Mouse (Mus musculus): ENCODE data around the gene Sftpd. TPM values are rescaled to one million over a fixed set of nuclear protein-coding genes. Genes with fewer than 3 reads are reported as not detected.

Gene Sftpd
- total and polyA plus RNA-seq, 2 experiments from 2014 or later: not detected

DNA sequence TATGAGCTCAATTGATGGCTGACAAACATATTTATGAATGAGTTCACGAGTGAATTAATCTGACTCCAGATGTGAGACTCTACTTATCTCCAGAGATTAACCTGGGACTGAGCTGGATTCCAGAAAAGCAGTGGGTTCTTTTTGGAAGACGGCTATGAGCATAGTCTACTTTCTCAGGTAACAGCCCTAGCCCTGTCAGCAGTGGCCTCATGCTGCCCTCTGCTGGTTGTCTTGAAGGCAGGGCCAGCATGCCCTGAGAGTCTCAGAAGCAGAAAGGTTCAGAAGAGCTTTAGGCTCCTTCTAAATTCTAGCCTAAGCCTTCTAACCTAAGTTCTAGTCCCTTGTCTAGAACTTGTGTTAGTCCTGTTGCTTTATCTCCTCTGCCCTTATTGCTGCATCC, 22.3 kb downstream of the Sftpd start:
- DNase-seq (peak; percentile 3), ATAC-seq (no peak)
- no peaks in the 10 kb centered on the region for H3K9me3 ChIP-seq (ENCODE audit: low read length)
- no peak overlapping the region for H3K9ac ChIP-seq
- H3K27ac ChIP-seq (ENCODE audit: low read depth, low read length): no peak overlapping the region
- H3K4me3 ChIP-seq (ENCODE audit: low read depth, low read length): no peak overlapping the region
- WGBS: 24% methylated on average over 2 of the region's 2 CpGs
- no peaks in the 10 kb centered on the region for H3K36me3 ChIP-seq (ENCODE audit: insufficient read depth)
- H3K27me3 ChIP-seq (ENCODE audit: insufficient read depth, low read length): no peaks in the 10 kb centered on the region
- no peaks in the 10 kb centered on the region for H3K4me1 ChIP-seq (ENCODE audit: insufficient read depth)
- TF ChIP-seq CTCF (IDR thresholded peaks at IDR 0.05; ENCODE audit: low read depth): peak; percentile 55
- H3K4me2 ChIP-seq (ENCODE audit: low read depth): no peak overlapping the region

DNA sequence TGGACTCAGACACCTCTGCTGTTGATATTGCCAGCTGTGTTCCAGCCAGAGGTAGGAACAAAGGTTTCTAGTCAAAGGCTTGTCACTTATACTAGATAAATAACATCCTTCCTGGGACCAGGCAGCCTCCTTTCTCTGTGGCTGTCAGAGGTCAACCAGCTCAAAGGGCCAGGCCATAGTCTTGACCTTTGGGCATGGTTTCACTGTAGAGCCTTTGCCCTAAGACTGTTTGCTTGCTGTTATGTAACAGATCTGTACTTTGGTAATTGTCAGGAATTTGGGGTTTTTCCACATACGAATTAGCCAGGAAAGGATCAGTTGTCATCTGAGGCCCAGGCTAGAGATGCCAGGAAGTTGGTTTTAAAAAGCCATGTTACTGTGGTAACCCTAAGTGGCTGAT, 24.2 kb downstream of the Sftpd start:
- H3K9ac ChIP-seq: no peak overlapping the region
- DNase-seq (no peak), ATAC-seq (no peak)
- 64% methylated on average over 1 of the region's 1 CpGs for WGBS
- H3K4me2 ChIP-seq (ENCODE audit: low read depth): no peak overlapping the region
- no peak overlapping the region for H3K27ac ChIP-seq (ENCODE audit: low read depth, low read length)
- no peaks in the 10 kb centered on the region for H3K36me3 ChIP-seq (ENCODE audit: insufficient read depth)
- no peaks in the 10 kb centered on the region for H3K9me3 ChIP-seq (ENCODE audit: low read length)
- H3K27me3 ChIP-seq (ENCODE audit: insufficient read depth, low read length): no peaks in the 10 kb centered on the region
- no peak overlapping the region for H3K4me3 ChIP-seq (ENCODE audit: low read depth, low read length)
- no peaks in the 10 kb centered on the region for H3K4me1 ChIP-seq (ENCODE audit: insufficient read depth)
- TF ChIP-seq CTCF (IDR thresholded peaks at IDR 0.05; ENCODE audit: low read depth): no peak

DNA sequence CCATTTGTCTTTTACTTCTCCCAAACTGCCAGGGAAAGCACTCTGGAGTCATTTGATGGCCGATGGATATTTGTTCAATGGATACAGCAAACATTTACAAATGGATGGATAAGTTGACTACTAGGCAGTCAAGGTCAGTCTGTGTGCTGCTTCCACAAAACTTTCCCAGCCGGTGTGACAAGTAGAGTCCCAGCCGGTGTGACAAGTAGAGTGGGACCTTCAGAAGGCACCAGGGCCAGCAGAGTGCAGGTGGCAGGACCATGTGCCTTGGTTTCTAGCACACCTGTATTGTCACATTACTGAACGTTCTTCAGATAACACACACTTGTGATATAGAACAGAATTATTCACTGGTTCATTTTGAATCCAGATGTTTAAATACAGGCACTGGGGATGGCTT, 24.9 kb downstream of the Sftpd start:
- 84% methylated on average over 4 of the region's 4 CpGs for WGBS
- no peaks in the 10 kb centered on the region for H3K36me3 ChIP-seq (ENCODE audit: insufficient read depth)
- DNase-seq: no peak
- no peak for TF ChIP-seq CTCF (IDR thresholded peaks at IDR 0.05; ENCODE audit: low read depth)
- H3K9ac ChIP-seq: no peak overlapping the region
- no peak overlapping the region for H3K4me2 ChIP-seq (ENCODE audit: low read depth)
- no peaks in the 10 kb centered on the region for H3K27me3 ChIP-seq (ENCODE audit: insufficient read depth, low read length)
- H3K27ac ChIP-seq (ENCODE audit: low read depth, low read length): no peak overlapping the region
- no peaks in the 10 kb centered on the region for H3K4me1 ChIP-seq (ENCODE audit: insufficient read depth)
- ATAC-seq: no peak
- H3K9me3 ChIP-seq (ENCODE audit: low read length): no peaks in the 10 kb centered on the region
- H3K4me3 ChIP-seq (ENCODE audit: low read depth, low read length): no peak overlapping the region

DNA sequence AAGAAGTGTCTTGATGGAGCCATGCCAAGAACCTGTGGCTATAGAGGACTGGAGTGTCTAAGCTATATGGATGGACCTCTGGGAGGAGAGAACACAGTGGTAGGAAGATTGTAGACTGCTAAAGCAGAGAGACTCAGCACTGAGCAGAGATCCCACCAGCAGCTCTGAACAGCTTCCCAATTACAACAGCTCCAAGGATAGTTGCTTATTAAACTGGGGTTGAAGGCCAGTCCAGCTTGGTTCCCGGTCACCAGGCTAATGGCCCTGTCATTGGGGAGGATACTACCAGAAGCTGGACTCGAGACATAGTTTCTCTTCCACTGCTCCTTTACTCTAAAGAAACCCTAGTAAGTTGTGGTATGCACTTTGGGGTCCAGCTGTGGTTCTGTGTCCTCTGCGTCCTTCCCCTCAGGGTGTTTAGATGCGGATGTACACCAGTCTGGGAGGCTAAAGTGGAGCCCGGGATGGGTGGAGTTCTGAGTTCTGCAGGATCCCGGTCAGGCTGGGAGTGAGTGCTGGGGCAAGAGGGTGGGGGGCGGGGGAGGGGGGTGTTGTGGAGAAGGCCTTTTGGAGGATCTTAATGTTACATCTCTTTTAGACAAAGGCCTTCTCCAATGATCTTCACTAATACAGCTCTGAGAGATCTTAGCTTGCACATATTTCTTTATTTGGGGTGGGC, 33.6 kb downstream of the Sftpd start, which contains the start of gene Mbl1:
Gene Mbl1 (plus strand): TSS at position 239 of the 679 bp plus-strand sequence.
- Histone ChIP-seq H3K9me3 (ENCODE audit: low read length) (no peaks in the 10 kb centered on the region; the same call in 1 of the 2 replicates), H3K4me2 (ENCODE audit: low read depth) (no peak within 1 kb of the TSS), H3K27ac (ENCODE audit: low read depth, low read length) (no peak within 1 kb of the TSS), H3K4me1 (ENCODE audit: insufficient read depth) (no peaks in the 10 kb centered on the region), H3K36me3 (ENCODE audit: insufficient read depth) (no peaks in the 10 kb centered on the region), H3K27me3 (ENCODE audit: insufficient read depth, low read length) (no peaks in the 10 kb centered on the region), H3K9ac (no peak within 1 kb of the TSS), H3K4me3 (ENCODE audit: low read depth, low read length) (no peak within 1 kb of the TSS)
- no peak for TF ChIP-seq CTCF (IDR thresholded peaks at IDR 0.05; ENCODE audit: low read depth)
- no peak for ATAC-seq
- WGBS: 91% methylated on average over 7 of the region's 7 CpGs
- DNase-seq: no peak

DNA sequence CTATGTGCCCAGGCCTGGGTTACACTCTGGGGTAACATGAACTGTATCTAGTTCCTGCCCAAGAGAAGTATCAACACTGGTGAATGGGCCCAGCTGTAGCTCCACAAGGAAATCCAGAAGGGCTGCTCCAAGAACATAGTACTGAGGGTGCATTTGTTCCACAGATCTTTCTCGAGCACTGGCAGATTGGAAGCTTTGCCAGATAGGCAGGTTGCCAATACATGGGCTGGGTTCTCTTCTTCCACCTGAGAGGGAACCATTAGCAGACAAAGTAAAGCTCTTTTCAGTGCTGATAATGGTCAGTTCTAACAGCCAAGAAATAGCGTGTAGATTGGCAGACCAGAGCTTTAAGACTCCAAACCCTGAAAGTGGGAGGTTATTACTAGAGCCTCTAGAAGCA, 37.6 kb downstream of the Sftpd start:
- Histone ChIP-seq H3K9me3 (ENCODE audit: low read length) (no peaks in the 10 kb centered on the region), H3K4me2 (ENCODE audit: low read depth) (no peak overlapping the region), H3K36me3 (ENCODE audit: insufficient read depth) (no peaks in the 10 kb centered on the region), H3K27ac (ENCODE audit: low read depth, low read length) (no peak overlapping the region), H3K4me3 (ENCODE audit: low read depth, low read length) (no peak overlapping the region), H3K27me3 (ENCODE audit: insufficient read depth, low read length) (no peaks in the 10 kb centered on the region), H3K4me1 (ENCODE audit: insufficient read depth) (no peaks in the 10 kb centered on the region), H3K9ac (no peak overlapping the region)
- TF ChIP-seq CTCF (IDR thresholded peaks at IDR 0.05; ENCODE audit: low read depth): no peak
- 62% methylated on average over 2 of the region's 2 CpGs for WGBS
- ATAC-seq (no peak), DNase-seq (no peak)

DNA sequence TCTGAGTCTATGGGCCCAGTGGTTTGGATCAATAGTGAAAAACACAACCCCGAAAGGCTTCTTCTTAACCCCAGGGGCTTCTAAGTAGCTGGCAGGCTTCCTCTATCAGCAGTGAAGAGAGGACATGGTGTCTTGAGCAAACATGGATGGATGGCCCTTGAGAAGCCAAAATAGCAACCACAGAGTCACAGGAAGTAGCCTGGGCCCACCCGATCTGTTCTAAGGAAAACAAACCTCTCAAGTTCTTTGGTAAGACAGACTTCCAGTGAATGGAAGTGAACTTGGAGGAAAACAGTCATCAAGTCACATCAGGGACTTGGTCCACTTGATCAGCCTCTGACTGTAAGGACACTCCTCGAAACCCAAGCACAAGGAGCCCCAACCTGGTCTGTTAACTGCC, 38.0 kb downstream of the Sftpd start:
- Histone ChIP-seq H3K4me1 (ENCODE audit: insufficient read depth) (no peaks in the 10 kb centered on the region), H3K9ac (no peak overlapping the region), H3K4me3 (ENCODE audit: low read depth, low read length) (no peak overlapping the region), H3K27me3 (ENCODE audit: insufficient read depth, low read length) (no peaks in the 10 kb centered on the region), H3K36me3 (ENCODE audit: insufficient read depth) (no peaks in the 10 kb centered on the region), H3K27ac (ENCODE audit: low read depth, low read length) (no peak overlapping the region), H3K9me3 (ENCODE audit: low read length) (no peaks in the 10 kb centered on the region), H3K4me2 (ENCODE audit: low read depth) (no peak overlapping the region)
- WGBS: 79% methylated on average over 3 of the region's 3 CpGs
- DNase-seq: no peak
- TF ChIP-seq CTCF (IDR thresholded peaks at IDR 0.05; ENCODE audit: low read depth): no peak
- no peak for ATAC-seq

DNA sequence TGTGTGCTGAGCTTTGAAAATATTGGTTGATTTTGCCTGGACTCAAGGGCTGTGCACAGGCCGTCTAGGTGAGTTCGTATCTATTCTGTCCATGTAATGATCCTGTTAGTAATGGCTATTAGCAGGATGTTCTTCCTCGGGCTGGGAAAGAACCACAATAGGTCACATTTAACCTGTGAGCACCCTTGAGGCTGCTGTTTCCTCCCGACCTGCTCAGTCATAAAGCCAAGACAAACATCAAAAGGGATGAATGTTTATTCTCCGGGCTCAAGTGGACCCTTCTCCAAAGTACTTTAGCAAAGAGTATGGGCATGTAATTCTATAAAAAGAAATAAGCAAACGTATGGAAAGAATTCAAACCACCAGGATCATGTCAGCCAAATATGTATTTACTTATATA, 38.9 kb downstream of the Sftpd start:
- H3K9me3 ChIP-seq (ENCODE audit: low read length): no peaks in the 10 kb centered on the region
- no peak overlapping the region for H3K4me2 ChIP-seq (ENCODE audit: low read depth)
- 74% methylated on average over 6 of the region's 6 CpGs for WGBS
- ATAC-seq: no peak
- no peaks in the 10 kb centered on the region for H3K27me3 ChIP-seq (ENCODE audit: insufficient read depth, low read length)
- DNase-seq: no peak
- no peak overlapping the region for H3K9ac ChIP-seq
- H3K27ac ChIP-seq (ENCODE audit: low read depth, low read length): no peak overlapping the region
- TF ChIP-seq CTCF (IDR thresholded peaks at IDR 0.05; ENCODE audit: low read depth): no peak
- no peaks in the 10 kb centered on the region for H3K36me3 ChIP-seq (ENCODE audit: insufficient read depth)
- H3K4me1 ChIP-seq (ENCODE audit: insufficient read depth): no peaks in the 10 kb centered on the region
- H3K4me3 ChIP-seq (ENCODE audit: low read depth, low read length): no peak overlapping the region
